Mouse (Mus musculus) T-cell, adult 66 days (primary cell): ENCODE results near the gene Fam114a2. TPM values are rescaled to one million over a fixed set of nuclear protein-coding genes. Genes with fewer than 3 reads are reported as not detected.

ENCODE experiments used
- total RNA-seq, 2 experiments: library from RNA; stranded (reverse); gene quantifications; 3 replicates in 1 of 2; 4 replicates in 1 of 2; pipeline ENCODE4 v1.2.4; 2023

The Fam114a2 gene
- total RNA-seq: 10 to 100 TPM; 57.0 to 58.2 TPM

DNA sequence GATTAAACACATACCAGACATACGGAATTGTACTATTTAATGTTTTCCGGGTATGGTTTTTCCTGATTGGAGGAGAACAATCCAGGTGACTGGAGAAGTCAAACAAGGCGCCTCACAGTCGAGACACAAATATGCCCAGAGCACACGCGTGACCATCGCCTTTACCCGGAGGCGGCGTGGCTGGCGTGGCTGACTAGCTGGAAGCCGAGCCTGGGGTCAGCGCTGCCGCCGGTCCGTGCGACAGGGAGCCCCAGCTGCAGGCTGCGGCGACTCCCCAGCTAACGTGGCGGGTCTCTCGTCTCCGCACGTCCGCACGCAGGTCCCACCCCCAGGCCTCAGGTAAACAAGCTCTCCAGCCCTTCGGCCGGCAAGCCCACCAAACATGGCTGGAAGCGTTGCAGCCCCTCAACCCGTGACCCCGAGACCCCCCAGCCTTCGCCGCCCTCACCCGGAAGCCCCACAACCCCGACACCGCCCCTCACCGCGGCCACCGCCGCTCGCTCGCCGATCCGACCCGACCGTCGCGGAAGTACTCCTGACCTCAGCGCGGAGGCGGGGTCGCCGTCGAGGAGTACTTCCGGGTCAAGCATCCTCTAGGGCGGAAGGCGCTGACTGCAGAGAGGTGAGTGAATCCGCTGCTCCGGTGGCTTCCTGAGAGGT lies at the start of gene Fam114a2, which contains the start of gene Mfap3:
Fam114a2 (minus strand) TSS at position 527 of the 660 bp plus-strand sequence.
Mfap3 (plus strand) TSS at position 574 of the 660 bp plus-strand sequence.

Other genes with a start within 250 kb of the Fam114a2 start
- gene Mfap3, start within 50 bp of the Fam114a2 start, total RNA-seq: 10 to 100 TPM; 29.6 to 32.5 TPM
- 10 to 100 TPM; 70.3 to 70.7 TPM for gene Galnt10, start 126.8 kb upstream of the Fam114a2 start, total RNA-seq